Mouse (Mus musculus): ENCODE data around the gene Gm9495.
A peak's percentile ranks its signal among the peaks of the same experiment; 100 is the strongest.
"Not testable (repeated sequence)": the region's sequence is repeated elsewhere in the genome, so short reads cannot be mapped to it uniquely, and the experiment has no call there.

Gm9495 gene

GRCm38 (mm10) chr8:69453465-69453864 is at the start of gene Gm9495:
Gm9495 (minus strand) TSS chr8:69453565.
- DNase-seq: not testable (repeated sequence)

GRCm38 (mm10) chr8:69474946-69475345 is 21.6 kb upstream of the Gm9495 start:
- DNase-seq: not testable (repeated sequence)

- not testable (repeated sequence) for DNase-seq
Observed at GRCm38 (mm10) chr8:69420018-69420417, 33.3 kb downstream of the Gm9495 start.

- no peak for DNase-seq
Observed at GRCm38 (mm10) chr8:69414326-69414725, 39.0 kb downstream of the Gm9495 start.

- DNase-seq: no peak
Observed at GRCm38 (mm10) chr8:69404768-69405167, 48.6 kb downstream of the Gm9495 start.

- peak in 1 of 2 experiments; percentile 21 for DNase-seq
Observed at GRCm38 (mm10) chr8:69399956-69400443, 53.4 kb downstream of the Gm9495 start.

- DNase-seq: peak; percentile 70 to 73
Observed at GRCm38 (mm10) chr8:69399181-69399955, 54.0 kb downstream of the Gm9495 start.

- no peak for DNase-seq
Observed at GRCm38 (mm10) chr8:69396196-69396595, 57.2 kb downstream of the Gm9495 start.

GRCm38 (mm10) chr8:69395050-69395789 is 58.1 kb downstream of the Gm9495 start:
- peak; percentile 91 to 93 for DNase-seq

- DNase-seq: no peak
Observed at GRCm38 (mm10) chr8:69384361-69384760, 69.0 kb downstream of the Gm9495 start.
